Mouse (Mus musculus): ENCODE results near the gene Ydjc. TPM values are rescaled to one million over a fixed set of nuclear protein-coding genes. Genes with fewer than 3 reads are reported as not detected.
"Not testable (repeated sequence)": the region's sequence is repeated elsewhere in the genome, so short reads cannot be mapped to it uniquely, and the experiment has no call there.

The Ydjc gene
- polyA plus RNA-seq, 1 experiment, result 19.3 TPM

GRCm38 (mm10) chr16:17150520-17151258, 6.3 kb downstream of the Ydjc start:
- Histone ChIP-seq H3K4me3 (ENCODE audit: control insufficient read depth, insufficient read depth, low read length) (no peak overlapping the region), H3K36me3 (ENCODE audit: control insufficient read depth, insufficient read depth, low read length) (peaks cover 25% of the 10 kb centered on the region), H3K27ac (ENCODE audit: control insufficient read depth, insufficient read depth, low read length) (no peak overlapping the region), H3K4me1 (replicated peaks; ENCODE audit: control insufficient read depth, insufficient read depth, low read length) (peaks cover 12% of the 10 kb centered on the region), H3K27me3 (ENCODE audit: control insufficient read depth, insufficient read depth, low read length) (no peaks in the 10 kb centered on the region)
- WGBS, result 91% methylated on average over 7 of the region's 7 CpGs
- no peak for DNase-seq
- TF ChIP-seq POLR2A (IDR thresholded peaks at IDR 0.05; ENCODE audit: control insufficient read depth, extremely low read depth, insufficient read depth, low read length, poor library complexity), result no peak
- no peak for TF ChIP-seq CTCF (IDR thresholded peaks at IDR 0.05; ENCODE audit: borderline replicate concordance, control insufficient read depth, extremely low read depth, insufficient read depth, low read length, poor library complexity)

GRCm38 (mm10) chr16:17151874-17152273, 7.5 kb downstream of the Ydjc start:
- WGBS, result 95% methylated on average over 4 of the region's 4 CpGs
- TF ChIP-seq POLR2A (IDR thresholded peaks at IDR 0.05; ENCODE audit: control insufficient read depth, extremely low read depth, insufficient read depth, low read length, poor library complexity) (no peak), CTCF (IDR thresholded peaks at IDR 0.05; ENCODE audit: borderline replicate concordance, control insufficient read depth, extremely low read depth, insufficient read depth, low read length, poor library complexity) (no peak)
- Histone ChIP-seq H3K4me1 (replicated peaks; ENCODE audit: control insufficient read depth, insufficient read depth, low read length) (peaks cover 12% of the 10 kb centered on the region), H3K4me3 (ENCODE audit: control insufficient read depth, insufficient read depth, low read length) (no peak overlapping the region), H3K27ac (ENCODE audit: control insufficient read depth, insufficient read depth, low read length) (no peak overlapping the region), H3K36me3 (ENCODE audit: control insufficient read depth, insufficient read depth, low read length) (peaks cover 31% of the 10 kb centered on the region), H3K27me3 (ENCODE audit: control insufficient read depth, insufficient read depth, low read length) (no peaks in the 10 kb centered on the region)
- DNase-seq, result no peak

GRCm38 (mm10) chr16:17154346-17154745, 9.9 kb downstream of the Ydjc start:
- H3K4me3 ChIP-seq (ENCODE audit: control insufficient read depth, insufficient read depth, low read length), result no peak overlapping the region
- no peaks in the 10 kb centered on the region for H3K4me1 ChIP-seq (replicated peaks; ENCODE audit: control insufficient read depth, insufficient read depth, low read length)
- WGBS, result 98% methylated on average over 2 of the region's 2 CpGs
- no peak for DNase-seq
- no peaks in the 10 kb centered on the region for H3K27me3 ChIP-seq (ENCODE audit: control insufficient read depth, insufficient read depth, low read length)
- TF ChIP-seq CTCF (IDR thresholded peaks at IDR 0.05; ENCODE audit: borderline replicate concordance, control insufficient read depth, extremely low read depth, insufficient read depth, low read length, poor library complexity), result no peak
- TF ChIP-seq POLR2A (IDR thresholded peaks at IDR 0.05; ENCODE audit: control insufficient read depth, extremely low read depth, insufficient read depth, low read length, poor library complexity), result no peak
- H3K36me3 ChIP-seq (ENCODE audit: control insufficient read depth, insufficient read depth, low read length), result peaks cover 53% of the 10 kb centered on the region
- no peak overlapping the region for H3K27ac ChIP-seq (ENCODE audit: control insufficient read depth, insufficient read depth, low read length)

- peaks cover 17% of the 10 kb centered on the region for H3K36me3 ChIP-seq (ENCODE audit: control insufficient read depth, insufficient read depth, low read length)
- not testable (repeated sequence) for DNase-seq; H3K4me1 ChIP-seq (replicated peaks; ENCODE audit: control insufficient read depth, insufficient read depth, low read length); H3K27ac ChIP-seq (ENCODE audit: control insufficient read depth, insufficient read depth, low read length); H3K27me3 ChIP-seq (ENCODE audit: control insufficient read depth, insufficient read depth, low read length); H3K4me3 ChIP-seq (ENCODE audit: control insufficient read depth, insufficient read depth, low read length)
- WGBS, result 93% methylated on average over 1 of the region's 1 CpGs
Observed at GRCm38 (mm10) chr16:17165478-17165877, 21.1 kb downstream of the Ydjc start.

GRCm38 (mm10) chr16:17167179-17167578, 22.8 kb downstream of the Ydjc start:
- H3K27me3 ChIP-seq (ENCODE audit: control insufficient read depth, insufficient read depth, low read length), result no peaks in the 10 kb centered on the region
- H3K36me3 ChIP-seq (ENCODE audit: control insufficient read depth, insufficient read depth, low read length), result peaks cover 27% of the 10 kb centered on the region
- TF ChIP-seq CTCF (IDR thresholded peaks at IDR 0.05; ENCODE audit: borderline replicate concordance, control insufficient read depth, extremely low read depth, insufficient read depth, low read length, poor library complexity) (no peak), POLR2A (IDR thresholded peaks at IDR 0.05; ENCODE audit: control insufficient read depth, extremely low read depth, insufficient read depth, low read length, poor library complexity) (no peak)
- H3K4me1 ChIP-seq (replicated peaks; ENCODE audit: control insufficient read depth, insufficient read depth, low read length), result no peaks in the 10 kb centered on the region
- DNase-seq, result no peak
- no peak overlapping the region for H3K27ac ChIP-seq (ENCODE audit: control insufficient read depth, insufficient read depth, low read length)
- H3K4me3 ChIP-seq (ENCODE audit: control insufficient read depth, insufficient read depth, low read length), result no peak overlapping the region

GRCm38 (mm10) chr16:17168049-17168448, 23.6 kb downstream of the Ydjc start:
- WGBS, result 94% methylated on average over 5 of the region's 5 CpGs
- peaks cover 36% of the 10 kb centered on the region for H3K36me3 ChIP-seq (ENCODE audit: control insufficient read depth, insufficient read depth, low read length)
- no peak for TF ChIP-seq CTCF (IDR thresholded peaks at IDR 0.05; ENCODE audit: borderline replicate concordance, control insufficient read depth, extremely low read depth, insufficient read depth, low read length, poor library complexity)
- no peak for TF ChIP-seq POLR2A (IDR thresholded peaks at IDR 0.05; ENCODE audit: control insufficient read depth, extremely low read depth, insufficient read depth, low read length, poor library complexity)
- H3K27ac ChIP-seq (ENCODE audit: control insufficient read depth, insufficient read depth, low read length), result no peak overlapping the region
- H3K27me3 ChIP-seq (ENCODE audit: control insufficient read depth, insufficient read depth, low read length), result no peaks in the 10 kb centered on the region
- H3K4me1 ChIP-seq (replicated peaks; ENCODE audit: control insufficient read depth, insufficient read depth, low read length), result no peaks in the 10 kb centered on the region
- no peak for DNase-seq
- no peak overlapping the region for H3K4me3 ChIP-seq (ENCODE audit: control insufficient read depth, insufficient read depth, low read length)

- H3K4me1 ChIP-seq (replicated peaks; ENCODE audit: control insufficient read depth, insufficient read depth, low read length), result no peaks in the 10 kb centered on the region
- no peak overlapping the region for H3K27ac ChIP-seq (ENCODE audit: control insufficient read depth, insufficient read depth, low read length)
- peaks cover 34% of the 10 kb centered on the region for H3K36me3 ChIP-seq (ENCODE audit: control insufficient read depth, insufficient read depth, low read length)
- TF ChIP-seq CTCF (IDR thresholded peaks at IDR 0.05; ENCODE audit: borderline replicate concordance, control insufficient read depth, extremely low read depth, insufficient read depth, low read length, poor library complexity), result no peak
- no peak for TF ChIP-seq POLR2A (IDR thresholded peaks at IDR 0.05; ENCODE audit: control insufficient read depth, extremely low read depth, insufficient read depth, low read length, poor library complexity)
- no peak overlapping the region for H3K4me3 ChIP-seq (ENCODE audit: control insufficient read depth, insufficient read depth, low read length)
- WGBS, result 85% methylated on average over 2 of the region's 2 CpGs
- no peak for DNase-seq
- H3K27me3 ChIP-seq (ENCODE audit: control insufficient read depth, insufficient read depth, low read length), result no peaks in the 10 kb centered on the region
Observed at GRCm38 (mm10) chr16:17175765-17176164, 31.3 kb downstream of the Ydjc start.
